Mouse (Mus musculus) ES-E14 (cell line): ENCODE measurements around the gene Syt7.

Experiments used
- CHD2 ChIP-seq: IDR thresholded peaks from 2 replicates; pipeline ENCODE4 v1.6.1; 2014; ENCODE audit warnings: mild to moderate bottlenecking, low read depth, low read length, inconsistent platforms
- HCFC1 ChIP-seq: IDR thresholded peaks from 2 replicates; pipeline ENCODE4 v1.6.1; 2012; ENCODE audit warnings: low read length, inconsistent platforms, borderline replicate concordance; ENCODE audit not compliant: insufficient read depth
- MAFK ChIP-seq: IDR thresholded peaks from 2 replicates; pipeline ENCODE4 v1.6.1; 2014; ENCODE audit warnings: mild to moderate bottlenecking, low read depth, low read length, inconsistent platforms; ENCODE audit not compliant: insufficient read depth
- ZC3H11A ChIP-seq: IDR thresholded peaks from 2 replicates; pipeline ENCODE4 v1.6.1; 2012; ENCODE audit warnings: low read depth, mild to moderate bottlenecking, inconsistent platforms, low read length, borderline replicate concordance
- ZNF384 ChIP-seq: IDR thresholded peaks from 2 replicates; pipeline ENCODE4 v1.6.1; 2012; ENCODE audit warnings: low read depth, low read length, inconsistent platforms

DNA sequence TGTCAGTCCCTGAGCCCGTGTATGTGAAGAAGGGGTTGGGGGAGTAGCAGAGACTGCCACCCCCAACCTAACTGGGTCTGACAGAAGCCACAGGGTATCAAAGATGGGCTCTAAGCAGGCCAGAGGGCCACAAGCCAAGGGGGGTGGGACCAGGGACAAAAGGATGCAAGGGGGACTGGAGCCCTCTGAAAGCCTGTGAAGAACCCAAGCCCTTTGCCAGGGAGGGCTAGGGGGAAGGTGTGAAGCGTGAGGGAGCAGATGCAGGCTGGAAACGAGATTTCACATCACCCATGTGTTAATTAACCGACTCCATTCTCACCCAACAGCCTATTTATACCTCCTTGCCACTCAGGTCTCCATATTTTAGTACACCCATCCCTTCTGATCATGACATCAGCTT, 43.0 kb downstream of the Syt7 start:
- TF ChIP-seq MAFK (no peak), CHD2 (no peak), ZC3H11A (no peak), ZNF384 (no peak), HCFC1 (no peak)
